Mouse (Mus musculus) lung, adult 2 months (tissue): ENCODE measurements around the gene Relt.

Source experiments
- CTCF ChIP-seq: fragments of 200-500 bp; IDR thresholded peaks from 2 replicates; pipeline ENCODE4 v1.5.1; 2011; ENCODE audit warnings: mild to moderate bottlenecking, low read length, control low read depth; ENCODE audit not compliant: insufficient read depth
- POLR2A ChIP-seq: fragments of 200-500 bp; IDR thresholded peaks from 2 replicates; pipeline ENCODE4 v1.6.1; 2011; ENCODE audit warnings: low read depth, mild to moderate bottlenecking, control low read depth, low read length, borderline replicate concordance; ENCODE audit errors: extremely low read depth

DNA sequence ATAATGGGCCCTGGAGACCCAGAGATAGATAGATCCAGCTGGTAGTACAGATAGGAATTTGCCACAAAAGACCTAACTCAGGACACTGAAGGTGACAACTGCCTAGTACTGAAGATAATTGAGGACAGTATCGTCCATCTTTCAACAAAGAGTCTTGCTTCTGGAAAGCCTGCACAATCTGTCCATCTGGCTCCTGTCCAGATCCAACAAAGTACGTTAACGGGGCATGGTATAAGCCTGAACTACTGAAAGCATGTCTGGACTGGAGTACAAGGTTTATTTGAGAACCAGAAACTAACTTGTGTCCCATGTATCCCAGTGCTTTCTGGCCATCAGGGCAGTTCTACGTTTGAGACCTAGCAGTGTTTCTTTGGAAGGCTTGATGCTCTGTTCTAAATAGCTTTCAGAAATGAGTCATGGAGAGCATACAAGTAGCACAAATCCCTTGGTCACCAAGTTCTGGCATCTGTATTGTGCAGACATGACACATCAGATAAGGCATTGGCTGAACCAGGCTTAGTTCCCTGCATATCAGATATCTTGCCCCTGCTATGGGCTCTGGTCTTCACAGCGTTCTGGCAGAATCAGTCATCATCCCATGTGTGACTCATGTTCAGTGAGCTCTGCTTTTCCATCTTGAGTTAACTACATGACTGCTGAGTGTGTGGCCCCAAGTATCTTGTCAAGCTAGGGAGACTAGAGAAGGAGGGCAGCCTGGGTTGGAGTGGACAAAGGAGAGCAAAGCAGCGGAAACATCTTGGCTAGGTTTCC lies 23.4 kb downstream of the Relt start:
- TF ChIP-seq POLR2A (no peak), CTCF (no peak)
